Mouse (Mus musculus): Measurements from ENCODE around the gene Dmp1. TPM values are rescaled to one million over a fixed set of nuclear protein-coding genes. Genes with fewer than 3 reads are reported as not detected.

Dmp1 gene
- total RNA-seq, 2 experiments from 2014 or later = not detected

DNA sequence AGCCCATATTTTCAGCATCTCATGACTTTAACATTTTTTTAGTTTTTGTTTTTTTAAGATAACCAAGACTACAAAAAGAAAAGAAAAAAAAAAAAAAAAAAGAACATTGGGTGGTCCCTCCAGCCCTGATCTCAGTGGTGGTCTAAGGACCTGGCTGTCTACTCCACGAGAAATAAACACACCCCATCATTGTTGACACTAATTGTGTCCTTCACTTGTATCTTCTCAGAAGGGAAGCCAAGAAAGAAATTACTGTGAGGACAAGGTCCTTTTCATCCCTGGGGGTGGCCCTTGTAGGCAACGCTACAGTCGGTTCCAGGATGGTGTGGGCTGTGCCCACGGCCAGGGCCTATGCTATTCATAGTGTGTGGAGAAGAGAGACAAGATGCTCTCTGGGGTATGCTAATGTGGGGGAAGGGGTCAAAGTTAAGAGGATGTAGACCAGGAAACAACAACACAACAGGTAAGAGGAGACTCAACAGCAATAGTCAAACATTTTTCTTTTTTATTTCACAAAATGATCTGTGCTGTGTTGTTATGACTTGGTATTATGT, 59.6 kb downstream of the Dmp1 start:
- intact Hi-C loops (cut with DNase I) = no loop called here
- no peak for DNase-seq

DNA sequence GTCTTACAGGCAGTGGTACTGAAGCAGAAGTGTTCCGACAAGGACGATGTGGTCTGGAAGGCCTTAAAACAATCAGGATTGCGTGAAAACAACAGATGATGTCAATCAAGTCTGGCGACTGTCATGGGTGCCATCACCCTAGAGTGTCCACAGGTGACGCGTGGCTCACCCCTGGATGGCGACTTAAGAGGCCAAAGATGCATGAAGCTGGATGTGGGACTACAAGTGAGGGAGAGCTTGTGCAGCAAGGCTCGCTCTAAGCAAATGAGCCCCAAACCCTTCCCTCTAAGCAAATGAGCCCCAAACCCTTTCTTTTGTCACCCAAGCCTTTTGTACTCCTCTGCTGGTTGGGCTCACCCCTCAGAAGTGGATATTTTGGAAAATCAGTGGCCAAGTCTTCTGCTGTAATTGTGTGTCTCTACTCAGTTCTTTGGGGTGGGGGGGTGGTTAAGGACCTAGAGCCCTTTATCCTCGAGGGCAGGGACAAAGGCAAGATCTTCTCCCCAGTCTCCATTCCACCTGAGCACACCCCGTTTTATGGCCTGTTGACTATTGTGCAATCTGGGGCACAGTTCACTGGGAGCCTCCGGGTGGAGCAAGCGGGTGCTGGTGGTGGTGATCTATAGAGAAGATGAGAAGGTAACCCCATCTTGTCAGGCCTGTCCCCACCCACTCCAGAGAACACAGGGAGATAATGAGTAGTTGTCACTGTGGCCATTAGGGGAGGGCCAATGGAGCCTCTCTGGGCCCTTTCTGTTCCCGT, 60.8 kb downstream of the Dmp1 start:
- intact Hi-C loops (cut with DNase I) = no loop called here
- DNase-seq = no peak

Other genes with a start within 250 kb of the Dmp1 start
- not detected for gene Hsd17b13, start 225.2 kb upstream of the Dmp1 start, total RNA-seq (2021)
- gene Hsd17b11, start 180.7 kb upstream of the Dmp1 start, total RNA-seq (2021) = 10 to 100 TPM; 32.2 to 37.5 TPM
- 10 to 100 TPM; 53.7 to 55.6 TPM for gene Nudt9, start 156.3 kb upstream of the Dmp1 start, total RNA-seq (2021)
- not detected for gene Gm17660, start 125.0 kb upstream of the Dmp1 start, total RNA-seq (2021)
- gene Sparcl1, start 88.9 kb upstream of the Dmp1 start, total RNA-seq (2021) = 100 to 1,000 TPM; 218 to 246 TPM
- gene Dspp, start 31.9 kb upstream of the Dmp1 start, total RNA-seq (2021) = not detected
- gene Ibsp, start 96.6 kb downstream of the Dmp1 start, total RNA-seq (2021) = not detected
- gene Mepe, start 122.7 kb downstream of the Dmp1 start, total RNA-seq (2021) = not detected
- gene Spp1, start 232.5 kb downstream of the Dmp1 start, total RNA-seq (2021) = under 1 TPM; 0.19 to 0.56 TPM